Mouse (Mus musculus) brain, embryonic 14.5 days (tissue): ENCODE data around the gene Olfr1420.

Experiments used
- CTCF ChIP-seq: fragments of 200-500 bp; IDR thresholded peaks from 2 replicates; pipeline ENCODE4 v1.5.1; 2012; ENCODE audit warnings: inconsistent platforms, mild to moderate bottlenecking, moderate library complexity, borderline replicate concordance; ENCODE audit not compliant: insufficient read depth, insufficient read length; ENCODE audit errors: extremely low read depth
- POLR2A ChIP-seq: fragments of 200-500 bp; IDR thresholded peaks from 2 replicates; pipeline ENCODE4 v1.6.1; 2012; ENCODE audit warnings: mild to moderate bottlenecking, inconsistent platforms, borderline replicate concordance; ENCODE audit not compliant: poor library complexity, insufficient read depth, insufficient read length, severe bottlenecking; ENCODE audit errors: extremely low read depth

DNA sequence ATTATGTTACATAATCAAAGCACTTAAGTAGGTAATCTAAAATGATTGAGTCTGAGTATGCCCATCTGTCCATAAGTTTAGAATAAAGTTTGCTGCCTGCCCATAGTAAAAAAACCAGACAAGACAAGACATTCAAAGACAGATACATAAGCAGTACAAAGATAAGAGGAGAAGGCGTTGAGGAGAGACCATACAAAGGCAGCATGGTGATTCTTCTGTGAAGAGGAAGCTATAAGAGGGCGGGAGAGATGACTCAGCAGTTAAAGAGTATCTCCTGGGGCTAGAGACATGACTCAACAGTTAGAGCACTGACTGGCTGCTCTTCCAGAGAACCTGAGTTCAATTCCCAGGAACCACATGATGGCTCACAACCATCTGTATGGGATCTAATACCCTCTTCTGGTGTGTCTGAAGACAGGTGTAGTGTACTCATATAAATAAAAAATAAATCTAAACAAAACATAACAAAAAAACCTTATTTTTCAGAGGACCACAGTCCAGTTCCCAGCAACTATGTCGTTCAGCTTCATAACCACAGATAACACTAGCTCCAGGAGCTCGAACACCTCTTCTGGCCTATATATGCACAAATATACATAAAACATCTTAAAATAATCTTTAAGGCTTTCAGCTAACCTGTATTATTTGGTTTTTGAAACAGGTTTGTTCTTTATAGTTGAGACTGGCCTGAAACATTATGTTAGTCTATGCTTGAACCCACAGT lies 41.8 kb downstream of the Olfr1420 start:
- TF ChIP-seq CTCF (no peak), POLR2A (no peak)
